Mouse (Mus musculus) urinary bladder, adult 18-20 months (tissue): ENCODE measurements around the gene Acvrl1.

Source experiments
- DNase-seq, 2 experiments: peaks; one replicate each; pipeline ENCODE4 v3.0.0; 2022; ENCODE audit warnings: low spot score in 2 of 2, mixed read lengths in 2 of 2

Gene Acvrl1

GRCm38 (mm10) chr15:101141061-101141541 lies 12.8 kb downstream of the Acvrl1 start:
- DNase-seq, result peak in 1 of 2 experiments; percentile 55

- DNase-seq, result no peak
These were observed 14.3 kb downstream of the Acvrl1 start for GRCm38 (mm10) chr15:101142672-101143071.

- DNase-seq, result no peak
These were observed 15.2 kb downstream of the Acvrl1 start for GRCm38 (mm10) chr15:101143494-101143893.

GRCm38 (mm10) chr15:101144176-101144575 lies 15.9 kb downstream of the Acvrl1 start:
- DNase-seq, result no peak

GRCm38 (mm10) chr15:101144779-101145178 lies 16.5 kb downstream of the Acvrl1 start:
- DNase-seq, result no peak

GRCm38 (mm10) chr15:101145424-101146099 lies 17.2 kb downstream of the Acvrl1 start:
- DNase-seq, result peak; percentile 94 to 97

- no peak for DNase-seq
These were observed 18.0 kb downstream of the Acvrl1 start for GRCm38 (mm10) chr15:101146100-101146965.

GRCm38 (mm10) chr15:101147115-101147909 lies 19.0 kb downstream of the Acvrl1 start:
- no peak for DNase-seq

GRCm38 (mm10) chr15:101147910-101148273 lies 19.6 kb downstream of the Acvrl1 start:
- DNase-seq, result no peak

- DNase-seq, result no peak
These were observed 20.3 kb downstream of the Acvrl1 start for GRCm38 (mm10) chr15:101148604-101149003.

GRCm38 (mm10) chr15:101151409-101152261 lies 23.3 kb downstream of the Acvrl1 start:
- no peak for DNase-seq

- DNase-seq, result no peak
These were observed 26.6 kb downstream of the Acvrl1 start for GRCm38 (mm10) chr15:101154700-101155616.

- no peak for DNase-seq
These were observed 31.8 kb downstream of the Acvrl1 start for GRCm38 (mm10) chr15:101160128-101160527.

GRCm38 (mm10) chr15:101160591-101160990 lies 32.3 kb downstream of the Acvrl1 start:
- no peak for DNase-seq

- peak in 1 of 2 experiments; percentile 74 for DNase-seq
These were observed 33.2 kb downstream of the Acvrl1 start for GRCm38 (mm10) chr15:101161534-101161933.

GRCm38 (mm10) chr15:101163056-101163458 lies 34.7 kb downstream of the Acvrl1 start:
- DNase-seq, result no peak

- no peak for DNase-seq
These were observed 35.5 kb downstream of the Acvrl1 start for GRCm38 (mm10) chr15:101163854-101164253.

GRCm38 (mm10) chr15:101164291-101164690 lies 36.0 kb downstream of the Acvrl1 start:
- DNase-seq, result no peak

GRCm38 (mm10) chr15:101165658-101166437 lies 37.5 kb downstream of the Acvrl1 start:
- DNase-seq, result peak in 1 of 2 experiments; percentile 77
